Mouse (Mus musculus) CH12.LX (cell line): ENCODE data around the gene Gm5580. TPM values are rescaled to one million over a fixed set of nuclear protein-coding genes. Genes with fewer than 3 reads are reported as not detected.
"Not testable (repeated sequence)": the region's sequence is repeated elsewhere in the genome, so short reads cannot be mapped to it uniquely, and the experiment has no call there.

Source experiments
- DNase-seq: peaks from one replicate; pipeline ENCODE4 v3.0.0-alpha.2; 2013; ENCODE audit errors: extremely low read depth
- H3K27ac ChIP-seq: 2 replicates; pipeline ENCODE4 v1.5.1; 2012; ENCODE audit warnings: low read depth, mild to moderate bottlenecking, control low read depth, moderate library complexity; ENCODE audit not compliant: insufficient read depth
- H3K27me3 ChIP-seq: replicated peaks from 2 replicates; pipeline ENCODE3; 2012; ENCODE audit warnings: inconsistent platforms
- H3K36me3 ChIP-seq, 2 experiments: replicated peaks in 1 of 2; 2 replicates each; pipeline versions ENCODE3 to v1.6.1; 2012; ENCODE audit warnings: inconsistent platforms in 1 of 2, low read length in 1 of 2, mild to moderate bottlenecking in 1 of 2, mixed read lengths in 1 of 2, moderate library complexity in 1 of 2; ENCODE audit not compliant: control insufficient read depth in 1 of 2, insufficient read depth in 1 of 2
- H3K4me1 ChIP-seq, 2 experiments: 2 replicates each; pipeline ENCODE4 v1.6.1; 2012; ENCODE audit warnings: inconsistent platforms in 1 of 2, moderate library complexity in 1 of 2; ENCODE audit not compliant: insufficient read depth in 2 of 2, control insufficient read depth in 1 of 2
- H3K4me2 ChIP-seq: 2 replicates; pipeline ENCODE4 v1.6.1; 2012; ENCODE audit warnings: low read depth, mild to moderate bottlenecking, control low read depth; ENCODE audit not compliant: poor library complexity, insufficient read depth, severe bottlenecking
- H3K4me3 ChIP-seq, 3 experiments: fragments of 150-350 bp in 1 of 3; sonication (generic) in 1 of 3; replicated peaks in 1 of 3; 2 replicates each; pipeline versions ENCODE3 to v1.5.1; 2011 to 2012; ENCODE audit warnings: low read depth in 2 of 3, low read length in 2 of 3, mild to moderate bottlenecking in 2 of 3, moderate library complexity in 2 of 3, control low read depth in 1 of 3, improper control_type of control experiment in 1 of 3, inconsistent platforms in 1 of 3, mixed read lengths in 1 of 3; ENCODE audit not compliant: poor library complexity in 1 of 3
- H3K79me2 ChIP-seq: replicated peaks from 2 replicates; pipeline ENCODE4 v1.6.1; 2012; ENCODE audit warnings: mild to moderate bottlenecking, moderate library complexity; ENCODE audit not compliant: control insufficient read depth, poor library complexity, insufficient read depth, severe bottlenecking; ENCODE audit errors: extremely low read depth
- H3K9ac ChIP-seq: 2 replicates; pipeline ENCODE4 v1.6.1; 2012; ENCODE audit warnings: low read depth, mild to moderate bottlenecking, control low read depth, moderate library complexity; ENCODE audit not compliant: insufficient read depth
- H3K9me3 ChIP-seq: replicated peaks from 2 replicates; pipeline ENCODE3; 2012; ENCODE audit warnings: low read length, inconsistent platforms, mixed read lengths
- CHD2 ChIP-seq: IDR thresholded peaks from 2 replicates; pipeline ENCODE4 v1.6.1; 2011; ENCODE audit warnings: low read length, improper control_type of control experiment
- CTCF ChIP-seq, 2 experiments: IDR thresholded peaks in 1 of 2; conservative IDR thresholded peaks in 1 of 2; 2 replicates each; pipeline ENCODE4 v1.5.1; 2011 to 2012; ENCODE audit warnings: low read depth in 2 of 2, low read length in 2 of 2, improper control_type of control experiment in 1 of 2, inconsistent platforms in 1 of 2, mild to moderate bottlenecking in 1 of 2, moderate library complexity in 1 of 2
- HCFC1 ChIP-seq: IDR thresholded peaks from 2 replicates; pipeline ENCODE4 v1.6.1; 2012; ENCODE audit warnings: low read depth, mild to moderate bottlenecking, inconsistent platforms, low read length, improper control_type of control experiment
- MAFK ChIP-seq: IDR thresholded peaks from 2 replicates; pipeline ENCODE4 v1.6.1; 2011; ENCODE audit warnings: low read length, improper control_type of control experiment; ENCODE audit not compliant: insufficient replicate concordance
- POLR2A ChIP-seq: IDR thresholded peaks from 2 replicates; pipeline ENCODE4 v1.6.1; 2011; ENCODE audit warnings: low read depth, mild to moderate bottlenecking, improper control_type of control experiment, low read length
- POLR2AphosphoS2 ChIP-seq: IDR thresholded peaks from 2 replicates; pipeline ENCODE4 v1.6.1; 2011; ENCODE audit warnings: low read depth, low read length, improper control_type of control experiment
- UBTF ChIP-seq: IDR thresholded peaks from 2 replicates; pipeline ENCODE4 v1.6.1; 2012; ENCODE audit warnings: low read depth, mild to moderate bottlenecking, inconsistent platforms, low read length, improper control_type of control experiment, moderate library complexity
- ZNF384 ChIP-seq: IDR thresholded peaks from 2 replicates; pipeline ENCODE4 v1.6.1; 2012; ENCODE audit warnings: low read depth, low read length, improper control_type of control experiment, inconsistent platforms
- dilution Hi-C: fragments of 300-500 bp; cut with MboI; formaldehyde crosslinking; loops from 2 replicates; pipeline ENCODE4 v1.14.3; 2020; ENCODE audit warnings: low sequenced_read_pairs; ENCODE audit not compliant: extremely low pct_unique_long_range_greater_than_20kb, extremely low pct_ligation_motif_present
- in situ Hi-C: fragments of 300-500 bp; cut with MboI; formaldehyde crosslinking; loops from 3 replicates; pipeline ENCODE4 v1.14.3; 2019; ENCODE audit warnings: low sequenced_read_pairs, low pct_ligation_motif_present, low pct_unique_long_range_greater_than_20kb, mixed read lengths
- polyA plus RNA-seq: library from polyadenylated mRNA; unstranded; fragments of >175 nt; gene quantifications from 2 replicates; pipeline ENCODE4 v1.2.1, GENCODE M21; 2012; ENCODE audit warnings: low read depth; ENCODE audit not compliant: insufficient read length
- total RNA-seq, 2 experiments: library from RNA; depleted of rRNA; stranded (reverse); fragments of 300-350 nt in 1 of 2; fragments of >200 nt in 1 of 2; gene quantifications; 2 replicates each; pipeline ENCODE4 v1.2.3; 2012 to 2014

Gm5580 gene
- total RNA-seq (2012; rRNA removed): 0.80 and 1.1 TPM in 2 replicates
- total RNA-seq (2014; rRNA removed): 2.9 and 3.7 TPM in 2 replicates
- 0.29 and 0.56 TPM in 2 replicates for polyA plus RNA-seq

GRCm38 (mm10) chr6:116550841-116551240 is at the start of gene Gm5580:
Gene Gm5580, plus strand, starts transcription at chr6:116551141.
- H3K9me3 ChIP-seq, H3K79me2 ChIP-seq, dilution Hi-C loops, H3K27ac ChIP-seq, H3K4me2 ChIP-seq, H3K4me1 ChIP-seq, in situ Hi-C loops, H3K36me3 ChIP-seq, H3K9ac ChIP-seq, DNase-seq, H3K4me3 ChIP-seq: not testable (repeated sequence)
- peaks cover 14% of the 10 kb centered on the region for H3K27me3 ChIP-seq

GRCm38 (mm10) chr6:116506302-116507003 is 44.5 kb upstream of the Gm5580 start, which contains the start of gene Olfr212:
Gene Olfr212, plus strand, starts transcription at chr6:116506516.
- H3K36me3 ChIP-seq, H3K27me3 ChIP-seq, H3K79me2 ChIP-seq, in situ Hi-C loops, H3K4me1 ChIP-seq, H3K4me3 ChIP-seq, dilution Hi-C loops, H3K27ac ChIP-seq, DNase-seq, H3K9me3 ChIP-seq, H3K4me2 ChIP-seq, H3K9ac ChIP-seq: not testable (repeated sequence)

- in situ Hi-C loops (no loop called here), dilution Hi-C loops (no loop called here)
- no peaks in the 10 kb centered on the region for H3K27me3 ChIP-seq
Observed at GRCm38 (mm10) chr6:116514832-116515231, 36.1 kb upstream of the Gm5580 start.

GRCm38 (mm10) chr6:116538156-116538555 is 12.8 kb upstream of the Gm5580 start, which contains the start of gene Olfr213:
Gene Olfr213, plus strand, starts transcription at chr6:116538456.
- dilution Hi-C loops: no loop called here
- TF ChIP-seq UBTF (no peak), CTCF (conservative IDR thresholded peaks at IDR 0.05 in 1 of 2, IDR thresholded peaks at IDR 0.05 in 1 of 2; ENCODE audit: low read depth in 2 of 2, low read length in 2 of 2) (no peak), CHD2 (no peak), POLR2A (no peak), POLR2AphosphoS2 (no peak)
- in situ Hi-C loops: no loop called here
- H3K27ac ChIP-seq: no peak within 1 kb of the TSS
- no peak for DNase-seq
- H3K9me3 ChIP-seq: no peaks in the 10 kb centered on the region
- H3K36me3 ChIP-seq: no peaks in the 10 kb centered on the region
- peaks cover under 1% of the 10 kb centered on the region for H3K27me3 ChIP-seq
- H3K4me1 ChIP-seq: no peaks in the 10 kb centered on the region
- H3K79me2 ChIP-seq: no peaks in the 10 kb centered on the region
- H3K4me3 ChIP-seq: no peak within 1 kb of the TSS
- H3K4me2 ChIP-seq: no peak within 1 kb of the TSS
- no peak within 1 kb of the TSS for H3K9ac ChIP-seq

More at GRCm38 (mm10) chr6:116514832-116515231, 36.1 kb upstream of the Gm5580 start:
- peaks cover 1% of the 10 kb centered on the region for H3K9me3 ChIP-seq
- no peaks in the 10 kb centered on the region for H3K4me1 ChIP-seq
- TF ChIP-seq HCFC1 (no peak), ZNF384 (no peak), MAFK (peak; percentile 96)
- no peaks in the 10 kb centered on the region for H3K36me3 ChIP-seq
- no peaks in the 10 kb centered on the region for H3K79me2 ChIP-seq
- H3K4me2 ChIP-seq: no peak overlapping the region
- H3K27ac ChIP-seq: no peak overlapping the region
- H3K4me3 ChIP-seq: no peak overlapping the region
- no peak overlapping the region for H3K9ac ChIP-seq
- no peak for DNase-seq
